In the genomic region with DNA sequence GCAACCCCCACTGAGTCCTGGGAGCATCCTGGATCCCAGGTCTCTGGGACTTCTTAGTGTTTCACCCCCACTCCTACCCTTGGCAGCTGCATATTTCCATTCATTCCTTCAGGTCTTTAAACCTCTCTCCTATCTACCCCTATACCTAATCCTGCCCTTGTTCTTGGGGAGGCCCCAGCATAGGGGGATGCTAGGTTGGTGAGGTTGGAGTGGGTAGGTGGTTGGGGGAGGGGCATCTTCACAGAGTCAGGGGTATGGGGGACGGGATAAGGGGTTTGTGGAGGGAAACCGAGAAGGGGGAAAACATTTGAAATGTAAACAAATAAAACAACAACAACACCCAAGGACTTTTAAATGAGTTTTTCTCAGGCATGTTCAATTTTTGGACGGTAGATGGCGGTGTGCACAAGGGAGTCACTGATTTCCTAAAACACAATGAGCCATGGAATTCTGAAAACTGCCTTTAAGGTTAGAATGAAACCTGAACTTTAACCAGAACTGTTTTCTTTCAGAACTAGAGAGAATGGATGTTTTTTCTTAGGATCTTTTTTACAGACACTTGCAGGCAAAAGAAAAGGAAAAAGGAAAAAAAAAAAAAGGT, we compare ENCODE assay signal across 8 mouse cellular contexts.
A peak's percentile ranks its signal among the peaks of the same experiment; 100 is the strongest.
DNase-seq lines count a peak whose midpoint lies in the region; ATAC-seq lines count a peak whose summit lies in the region.
"Not testable (repeated sequence)": the region's sequence is repeated elsewhere in the genome, so short reads cannot be mapped to it uniquely, and the experiment has no call there.

No protein-coding gene starts in this region.

- not testable (repeated sequence) for H3K9me3 ChIP-seq in forebrain, embryonic 14.5 days (replicated peaks; ENCODE audit: control insufficient read depth, low read length); hindbrain, embryonic 12.5 days (replicated peaks); midbrain, embryonic 11.5 days (ENCODE audit: control insufficient read depth, low read length)

- ATAC-seq in forebrain, embryonic 14.5 days, result not testable (repeated sequence)
- 0 out of 2 replicates have a peak, but pooled peaks have one; percentile 19 for ATAC-seq in hindbrain, embryonic 12.5 days (ENCODE audit: low FRiP score)
- peak; percentile 33; the same call in 1 of the 2 replicates for ATAC-seq in midbrain, embryonic 11.5 days (ENCODE audit: low FRiP score)

- WGBS in forebrain, embryonic 14.5 days, result 7% methylated on average over 4 of the region's 4 CpGs
- WGBS in hindbrain, embryonic 12.5 days, result 9% methylated on average over 4 of the region's 4 CpGs
- 9% methylated on average over 4 of the region's 4 CpGs for WGBS in midbrain, embryonic 11.5 days

- H3K4me3 ChIP-seq in forebrain, embryonic 14.5 days (ENCODE audit: low read depth, low read length); hindbrain, embryonic 12.5 days; midbrain, embryonic 11.5 days (ENCODE audit: low read depth, low read length): not testable (repeated sequence)

- not testable (repeated sequence) for H3K27ac ChIP-seq in forebrain, embryonic 14.5 days (ENCODE audit: low read depth, low read length); hindbrain, embryonic 12.5 days; midbrain, embryonic 11.5 days (ENCODE audit: low read depth, low read length)

- peak; percentile 23 for DNase-seq in NIH3T3 (ENCODE audit: low read depth)
- peak; percentile 15 for DNase-seq in cerebellum, adult 8-10 months
- peak; percentile 2 for DNase-seq in forebrain, embryonic 14.5 days (ENCODE audit: low spot score)
- DNase-seq in kidney, postnatal 36 days, result peak; percentile 18 to 50
- peak; percentile 14 to 21 for DNase-seq in left cerebral cortex, postnatal 25 days (ENCODE audit: low spot score in 2 of 2)
- peak; percentile 82 for DNase-seq in midbrain, embryonic 11.5 days (ENCODE audit: low spot score, missing footprints)
- peak; percentile 5 for DNase-seq in right cerebral cortex, postnatal 14 days

- intact Hi-C loops in left cerebral cortex, postnatal 25 days (cut with DNase I), result not testable (repeated sequence)

- not testable (repeated sequence) for H3K4me1 ChIP-seq in forebrain, embryonic 14.5 days (ENCODE audit: control insufficient read depth, insufficient read depth, low read length); hindbrain, embryonic 12.5 days; midbrain, embryonic 11.5 days (ENCODE audit: control insufficient read depth, insufficient read depth, low read length)

- H3K27me3 ChIP-seq in forebrain, embryonic 14.5 days (replicated peaks; ENCODE audit: control insufficient read depth, insufficient read depth, low read length); hindbrain, embryonic 12.5 days; midbrain, embryonic 11.5 days (ENCODE audit: control insufficient read depth, insufficient read depth, low read length): not testable (repeated sequence)

- H3K9ac ChIP-seq in forebrain, embryonic 14.5 days (ENCODE audit: low read length); hindbrain, embryonic 12.5 days; midbrain, embryonic 11.5 days (ENCODE audit: low read length): not testable (repeated sequence)

- not testable (repeated sequence) for H3K4me2 ChIP-seq in forebrain, embryonic 14.5 days (ENCODE audit: low read length); hindbrain, embryonic 12.5 days (replicated peaks); midbrain, embryonic 11.5 days

- not testable (repeated sequence) for H3K36me3 ChIP-seq in forebrain, embryonic 14.5 days (ENCODE audit: control insufficient read depth, insufficient read depth, low read length); hindbrain, embryonic 12.5 days; midbrain, embryonic 11.5 days (ENCODE audit: control insufficient read depth, insufficient read depth, low read length)

Comparison
In these comparisons a context has a peak if more than half of its experiments do, and no peak if none do; other contexts are left out.
1. DNase-seq: peak in every context shown above with its lines; median percentile 82 in midbrain, embryonic 11.5 days; 34 in kidney, postnatal 36 days; 23 in NIH3T3; 18 in left cerebral cortex, postnatal 25 days; 15 in cerebellum, adult 8-10 months; 5 in right cerebral cortex, postnatal 14 days; 2 in forebrain, embryonic 14.5 days.